ENCODE assay signal across 8 mouse cellular contexts in the genomic region with DNA sequence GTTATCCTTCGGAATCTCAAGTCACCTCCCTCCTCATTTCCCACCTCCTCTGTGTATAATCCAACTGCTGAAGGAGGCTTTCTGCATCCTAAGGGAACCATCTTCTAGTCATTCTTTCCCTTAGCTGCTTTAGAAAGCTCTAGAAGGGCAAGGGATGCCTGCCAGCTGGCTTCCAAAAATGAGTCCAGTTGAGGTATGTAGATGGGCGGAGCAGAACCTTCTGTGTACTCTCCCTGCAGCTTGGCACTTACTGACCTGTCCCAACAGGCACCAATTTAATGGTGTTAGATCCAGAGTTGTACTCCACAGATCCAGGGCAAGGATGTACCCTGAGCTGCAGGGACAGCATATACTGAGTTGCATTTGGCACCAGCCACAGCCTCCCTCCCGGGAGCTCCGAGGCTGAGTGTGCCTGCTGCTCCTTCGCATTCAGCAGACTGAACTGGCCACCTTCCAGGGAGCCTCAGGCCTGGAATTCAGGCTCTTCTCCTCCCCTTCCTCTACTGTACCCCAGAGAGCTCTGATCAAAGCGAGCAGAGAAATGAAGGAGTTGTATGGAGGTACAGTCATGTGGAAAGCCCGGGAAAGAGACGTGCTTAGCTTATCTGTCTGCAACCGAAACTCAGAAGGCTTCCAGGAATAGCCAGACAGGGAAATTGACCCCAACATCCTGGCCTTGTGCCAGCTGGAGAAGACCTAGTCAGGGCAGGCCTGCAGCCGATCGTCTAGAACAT.
A peak's percentile ranks its signal among the peaks of the same experiment; 100 is the strongest.
DNase-seq lines count a peak whose midpoint lies in the region; ATAC-seq and TF ChIP-seq lines count a peak whose summit lies in the region.

No protein-coding gene starts in this region.

- DNase-seq in midbrain, embryonic 14.5 days, result peak; percentile 79
- no peak for DNase-seq in midbrain, embryonic 11.5 days (ENCODE audit: low spot score, missing footprints)
- peak; percentile 27 to 76 for DNase-seq in frontal cortex, adult 2 months (ENCODE audit: extremely low spot score in 1 of 2, low spot score in 1 of 2)
- DNase-seq in heart, postnatal 14 days, result peak; percentile 67 to 74
- DNase-seq in layer of hippocampus, adult 18-20 months (ENCODE audit: low spot score in 2 of 2), result peak; percentile 43 to 78
- DNase-seq in stomach, postnatal 0 days (ENCODE audit: low spot score), result peak; percentile 43

- H3K4me3 ChIP-seq in midbrain, embryonic 14.5 days (replicated peaks; ENCODE audit: low read depth, low read length), result no peak overlapping the region
- H3K4me3 ChIP-seq in midbrain, embryonic 11.5 days (ENCODE audit: low read depth, low read length), result no peak overlapping the region
- H3K4me3 ChIP-seq in lung, embryonic 16.5 days (ENCODE audit: low read length), result no peak overlapping the region
- no peak overlapping the region for H3K4me3 ChIP-seq in stomach, postnatal 0 days (ENCODE audit: low read depth, low read length)

- H3K27me3 ChIP-seq in midbrain, embryonic 14.5 days (ENCODE audit: control insufficient read depth, insufficient read depth, low read length), result no peaks in the 10 kb centered on the region
- no peaks in the 10 kb centered on the region for H3K27me3 ChIP-seq in midbrain, embryonic 11.5 days (ENCODE audit: control insufficient read depth, insufficient read depth, low read length)
- H3K27me3 ChIP-seq in lung, embryonic 16.5 days (ENCODE audit: control insufficient read depth, insufficient read depth, low read depth, low read length), result no peaks in the 10 kb centered on the region
- no peaks in the 10 kb centered on the region for H3K27me3 ChIP-seq in stomach, postnatal 0 days (ENCODE audit: control insufficient read depth, insufficient read depth, low read length)

- H3K9me3 ChIP-seq in midbrain, embryonic 14.5 days (ENCODE audit: control insufficient read depth, low read length), result no peaks in the 10 kb centered on the region
- no peaks in the 10 kb centered on the region for H3K9me3 ChIP-seq in midbrain, embryonic 11.5 days (ENCODE audit: control insufficient read depth, low read length)
- no peaks in the 10 kb centered on the region for H3K9me3 ChIP-seq in lung, embryonic 16.5 days (ENCODE audit: control insufficient read depth, low read length)
- no peaks in the 10 kb centered on the region for H3K9me3 ChIP-seq in stomach, postnatal 0 days (ENCODE audit: control insufficient read depth, low read length)

- TF ChIP-seq CTCF in stomach, postnatal 0 days (IDR thresholded peaks at IDR 0.05; ENCODE audit: low read depth), result no peak

- 0 out of 2 replicates have a peak overlapping the region, but pooled peaks have one; percentile 32 for H3K27ac ChIP-seq in midbrain, embryonic 14.5 days (replicated peaks; ENCODE audit: low read depth, low read length)
- no peak overlapping the region for H3K27ac ChIP-seq in midbrain, embryonic 11.5 days (ENCODE audit: low read depth, low read length)
- H3K27ac ChIP-seq in lung, embryonic 16.5 days (ENCODE audit: low read length), result peak overlapping the region; percentile 71
- peak overlapping the region; percentile 31 for H3K27ac ChIP-seq in stomach, postnatal 0 days (replicated peaks)

- intact Hi-C loops in heart, postnatal 14 days (cut with DNase I), result no loop called here

- H3K36me3 ChIP-seq in midbrain, embryonic 14.5 days (ENCODE audit: control insufficient read depth, insufficient read depth, low read length), result no peaks in the 10 kb centered on the region
- no peaks in the 10 kb centered on the region for H3K36me3 ChIP-seq in midbrain, embryonic 11.5 days (ENCODE audit: control insufficient read depth, insufficient read depth, low read length)
- no peaks in the 10 kb centered on the region for H3K36me3 ChIP-seq in lung, embryonic 16.5 days (ENCODE audit: control insufficient read depth, insufficient read depth, low read length)
- H3K36me3 ChIP-seq in stomach, postnatal 0 days (ENCODE audit: control insufficient read depth, insufficient read depth, low read length), result no peaks in the 10 kb centered on the region

- no peak for ATAC-seq in midbrain, embryonic 14.5 days (ENCODE audit: low FRiP score, low TSS enrichment)
- no peak for ATAC-seq in midbrain, embryonic 11.5 days (ENCODE audit: low FRiP score)
- peak; percentile 88 for ATAC-seq in lung, embryonic 16.5 days (ENCODE audit: low read depth)
- ATAC-seq in stomach, postnatal 0 days (ENCODE audit: low FRiP score, low TSS enrichment), result peak; percentile 50; the same call in 1 of the 2 replicates
- no peak for ATAC-seq in megakaryocyte-erythroid progenitor cell, adult 5-6 weeks (replicated peaks; ENCODE audit: low FRiP score, low TSS enrichment, poor library complexity, severe bottlenecking)

- TF ChIP-seq EP300 in stomach, postnatal 0 days (optimal IDR thresholded peaks at IDR 0.05), result no peak

- no peak overlapping the region for H3K4me2 ChIP-seq in midbrain, embryonic 14.5 days (ENCODE audit: low read length)
- no peak overlapping the region for H3K4me2 ChIP-seq in midbrain, embryonic 11.5 days
- H3K4me2 ChIP-seq in lung, embryonic 16.5 days (ENCODE audit: low read depth, low read length), result peak overlapping the region; percentile 13; the same call in 1 of the 2 replicates
- H3K4me2 ChIP-seq in stomach, postnatal 0 days (replicated peaks; ENCODE audit: low read depth), result peak overlapping the region; percentile 34

- 61% methylated on average over 11 of the region's 11 CpGs for WGBS in midbrain, embryonic 14.5 days
- WGBS in midbrain, embryonic 11.5 days, result 82% methylated on average over 11 of the region's 11 CpGs
- WGBS in lung, embryonic 16.5 days, result 17% methylated on average over 11 of the region's 11 CpGs
- 25% methylated on average over 11 of the region's 11 CpGs for WGBS in stomach, postnatal 0 days

- peaks cover 9% of the 10 kb centered on the region for H3K4me1 ChIP-seq in midbrain, embryonic 14.5 days (ENCODE audit: control insufficient read depth, insufficient read depth, low read length)
- no peaks in the 10 kb centered on the region for H3K4me1 ChIP-seq in midbrain, embryonic 11.5 days (ENCODE audit: control insufficient read depth, insufficient read depth, low read length)
- H3K4me1 ChIP-seq in lung, embryonic 16.5 days (replicated peaks; ENCODE audit: control insufficient read depth, insufficient read depth, low read length), result peaks cover 23% of the 10 kb centered on the region
- H3K4me1 ChIP-seq in stomach, postnatal 0 days (replicated peaks; ENCODE audit: control insufficient read depth, insufficient read depth), result peaks cover 7% of the 10 kb centered on the region

- H3K9ac ChIP-seq in midbrain, embryonic 14.5 days (replicated peaks; ENCODE audit: low read length), result no peak overlapping the region
- H3K9ac ChIP-seq in midbrain, embryonic 11.5 days (ENCODE audit: low read length), result no peak overlapping the region
- peak overlapping the region; percentile 37; the same call in 1 of the 2 replicates for H3K9ac ChIP-seq in lung, embryonic 16.5 days (ENCODE audit: low read length)
- H3K9ac ChIP-seq in stomach, postnatal 0 days (ENCODE audit: low read length), result no peak overlapping the region

Comparison
In these comparisons a context has a peak if more than half of its experiments do, and no peak if none do; other contexts are left out.
1. ATAC-seq: peak in lung, embryonic 16.5 days (single experiment) and stomach, postnatal 0 days (single experiment); none in midbrain, embryonic 14.5 days (single experiment), midbrain, embryonic 11.5 days (single experiment) and megakaryocyte-erythroid progenitor cell, adult 5-6 weeks (single experiment).
2. H3K4me2 ChIP-seq: peak in lung, embryonic 16.5 days (single experiment) and stomach, postnatal 0 days (single experiment); none in midbrain, embryonic 14.5 days (single experiment) and midbrain, embryonic 11.5 days (single experiment).